Comparison of ENCODE assay signal across 17 mouse cellular contexts in genomic region chr3:101411626-101412025, GRCm38 (mm10). TPM values are rescaled to one million over a fixed set of nuclear protein-coding genes. Genes with fewer than 3 reads are reported as not detected.
DNase-seq lines count a peak whose midpoint lies in the region; ATAC-seq and TF ChIP-seq lines count a peak whose summit lies in the region.
"Had no signal": no experiment of that assay in that cellular context is flagged by ENCODE, and none has a peak within 500 bp of the region (broad histone marks: within the 10 kb centered on the region; RNA-seq: fewer than 3 reads in every experiment).

No protein-coding gene starts in this region.

- no peak overlapping the region for H3K9ac ChIP-seq in heart, embryonic 12.5 days
- no peak overlapping the region for H3K9ac ChIP-seq in heart, adult 2 months (ENCODE audit: low read depth, low read length)
- H3K9ac ChIP-seq in kidney, embryonic 15.5 days: no peak overlapping the region
- 0 out of 2 replicates have a peak overlapping the region, but pooled peaks have one; percentile 51 for H3K9ac ChIP-seq in ES-Bruce4 (ENCODE audit: low read depth, poor library complexity, severe bottlenecking)
- H3K9ac ChIP-seq in limb, embryonic 12.5 days (replicated peaks): no peak overlapping the region
- H3K9ac ChIP-seq in forebrain, embryonic 15.5 days (replicated peaks): no peak overlapping the region
- H3K9ac ChIP-seq: forebrain, embryonic 12.5 days; hindbrain, embryonic 15.5 days had no signal

- H3K4me1 ChIP-seq in heart, embryonic 12.5 days (replicated peaks): peaks cover 87% of the 10 kb centered on the region
- peaks cover 2% of the 10 kb centered on the region; the same call in 1 of the 2 replicates for H3K4me1 ChIP-seq in heart, adult 2 months (ENCODE audit: control insufficient read depth, insufficient read depth, low read length)
- peaks cover 53% of the 10 kb centered on the region for H3K4me1 ChIP-seq in kidney, embryonic 15.5 days
- peaks cover 18% of the 10 kb centered on the region for H3K4me1 ChIP-seq in ES-Bruce4 (ENCODE audit: control insufficient read depth, insufficient read depth, low read length)
- peaks cover 84% of the 10 kb centered on the region for H3K4me1 ChIP-seq in limb, embryonic 12.5 days (replicated peaks)
- peaks cover 36% of the 10 kb centered on the region for H3K4me1 ChIP-seq in forebrain, embryonic 15.5 days

- H3K4me2 ChIP-seq in heart, embryonic 12.5 days: no peak overlapping the region
- H3K4me2 ChIP-seq in kidney, embryonic 15.5 days: no peak overlapping the region
- H3K4me2 ChIP-seq in limb, embryonic 12.5 days: no peak overlapping the region
- H3K4me2 ChIP-seq in forebrain, embryonic 15.5 days (replicated peaks): no peak overlapping the region
- H3K4me2 ChIP-seq: forebrain, embryonic 12.5 days; hindbrain, embryonic 15.5 days had no signal

- H3K27me3 ChIP-seq in heart, embryonic 12.5 days (replicated peaks): no peaks in the 10 kb centered on the region
- H3K27me3 ChIP-seq in heart, adult 2 months (ENCODE audit: control insufficient read depth, insufficient read depth, low read length): no peaks in the 10 kb centered on the region
- no peaks in the 10 kb centered on the region for H3K27me3 ChIP-seq in kidney, embryonic 15.5 days
- H3K27me3 ChIP-seq in ES-Bruce4 (ENCODE audit: control insufficient read depth, insufficient read depth, low read length, poor library complexity, severe bottlenecking): no peaks in the 10 kb centered on the region
- no peaks in the 10 kb centered on the region for H3K27me3 ChIP-seq in limb, embryonic 12.5 days
- no peaks in the 10 kb centered on the region for H3K27me3 ChIP-seq in forebrain, embryonic 15.5 days
- H3K27me3 ChIP-seq: forebrain, embryonic 12.5 days; hindbrain, embryonic 15.5 days had no signal

- WGBS in heart, embryonic 12.5 days: 63% methylated on average over 3 of the region's 3 CpGs
- 74% methylated on average over 3 of the region's 3 CpGs for WGBS in heart, adult 2 months
- 84% methylated on average over 3 of the region's 3 CpGs for WGBS in kidney, embryonic 15.5 days
- 74% methylated on average over 3 of the region's 3 CpGs for WGBS in limb, embryonic 12.5 days
- WGBS in forebrain, embryonic 15.5 days: 86% methylated on average over 3 of the region's 3 CpGs

- no peaks in the 10 kb centered on the region for H3K36me3 ChIP-seq in heart, embryonic 12.5 days
- no peaks in the 10 kb centered on the region for H3K36me3 ChIP-seq in heart, adult 2 months (ENCODE audit: control insufficient read depth, insufficient read depth, low read length)
- no peaks in the 10 kb centered on the region for H3K36me3 ChIP-seq in kidney, embryonic 15.5 days
- no peaks in the 10 kb centered on the region for H3K36me3 ChIP-seq in ES-Bruce4 (ENCODE audit: control insufficient read depth, insufficient read depth, low read length, poor library complexity, severe bottlenecking)
- H3K36me3 ChIP-seq in limb, embryonic 12.5 days: no peaks in the 10 kb centered on the region
- no peaks in the 10 kb centered on the region for H3K36me3 ChIP-seq in forebrain, embryonic 15.5 days
- H3K36me3 ChIP-seq: forebrain, embryonic 12.5 days; hindbrain, embryonic 15.5 days had no signal

- TF ChIP-seq EP300 in heart, adult 2 months (IDR thresholded peaks at IDR 0.05; ENCODE audit: insufficient read depth, low read depth, low read length): no peak
- 0 out of 2 replicates have a peak, but pooled peaks have one; percentile 16 for TF ChIP-seq EP300 in ES-Bruce4 (IDR thresholded peaks at IDR 0.05; ENCODE audit: insufficient read depth, low read depth, low read length)

- H3K79me2 ChIP-seq in heart, adult 2 months (replicated peaks; ENCODE audit: control insufficient read depth, insufficient read depth, low read length): no peaks in the 10 kb centered on the region

- TF ChIP-seq CTCF in heart, adult 2 months (IDR thresholded peaks at IDR 0.05): no peak
- TF ChIP-seq CTCF in ES-Bruce4 (IDR thresholded peaks at IDR 0.05; ENCODE audit: low read depth, low read length): no peak

- TF ChIP-seq POLR2A in heart, adult 2 months (IDR thresholded peaks at IDR 0.05; ENCODE audit: insufficient read depth, low read depth, low read length): no peak
- TF ChIP-seq POLR2A in ES-Bruce4 (IDR thresholded peaks at IDR 0.05; ENCODE audit: insufficient read depth, low read length): no peak

- peak overlapping the region; percentile 74 for H3K27ac ChIP-seq in heart, embryonic 12.5 days (ENCODE audit: poor library complexity, severe bottlenecking)
- no peak overlapping the region for H3K27ac ChIP-seq in heart, adult 2 months
- no peak overlapping the region for H3K27ac ChIP-seq in kidney, embryonic 15.5 days
- peak overlapping the region; percentile 97 for H3K27ac ChIP-seq in ES-Bruce4 (ENCODE audit: insufficient read depth, low read length)
- peak overlapping the region; percentile 18; the same call in 1 of the 2 replicates for H3K27ac ChIP-seq in limb, embryonic 12.5 days
- no peak overlapping the region for H3K27ac ChIP-seq in forebrain, embryonic 15.5 days (replicated peaks)
- H3K27ac ChIP-seq: forebrain, embryonic 12.5 days; hindbrain, embryonic 15.5 days; left cerebral cortex, adult 2 months had no signal

- ATAC-seq in heart, embryonic 12.5 days (ENCODE audit: insufficient number of reproducible peaks, low FRiP score): no peak
- 0 out of 2 replicates have a peak, but pooled peaks have one; percentile 35 for ATAC-seq in kidney, embryonic 15.5 days (replicated peaks; ENCODE audit: low FRiP score)
- ATAC-seq in limb, embryonic 12.5 days (ENCODE audit: insufficient number of reproducible peaks, insufficient read depth, low FRiP score, low TSS enrichment, low read depth): no peak
- no peak for ATAC-seq in erythroblast, adult 5-6 weeks (replicated peaks; ENCODE audit: low FRiP score, poor library complexity, severe bottlenecking)
- ATAC-seq in forebrain, embryonic 15.5 days (replicated peaks): no peak

- DNase-seq in heart, adult 2 months: no peak
- DNase-seq in kidney, adult 8-10 months: no peak
- DNase-seq: adrenal gland, postnatal 14 days; cerebellum, adult 8-10 months; kidney, adult 2 months; retina, postnatal 1 day; thymus, postnatal 36 days had no signal

- intact Hi-C loops in heart, adult 2 months (cut with DNase I): no loop called here

- no peaks in the 10 kb centered on the region for H3K9me3 ChIP-seq in heart, embryonic 12.5 days (replicated peaks)
- H3K9me3 ChIP-seq in kidney, embryonic 15.5 days (replicated peaks): no peaks in the 10 kb centered on the region
- H3K9me3 ChIP-seq in ES-Bruce4 (replicated peaks; ENCODE audit: control insufficient read depth, insufficient read depth, low read length, poor library complexity, severe bottlenecking): no peaks in the 10 kb centered on the region
- H3K9me3 ChIP-seq in limb, embryonic 12.5 days: no peaks in the 10 kb centered on the region
- no peaks in the 10 kb centered on the region for H3K9me3 ChIP-seq in forebrain, embryonic 15.5 days
- H3K9me3 ChIP-seq: forebrain, embryonic 12.5 days; hindbrain, embryonic 15.5 days had no signal

- H3K4me3 ChIP-seq in heart, embryonic 12.5 days: no peak overlapping the region
- no peak overlapping the region for H3K4me3 ChIP-seq in heart, adult 2 months
- no peak overlapping the region for H3K4me3 ChIP-seq in kidney, embryonic 15.5 days (replicated peaks)
- H3K4me3 ChIP-seq in ES-Bruce4 (ENCODE audit: low read depth, low read length): 0 out of 2 replicates have a peak overlapping the region, but pooled peaks have one; percentile 6
- no peak overlapping the region for H3K4me3 ChIP-seq in limb, embryonic 12.5 days (replicated peaks)
- no peak overlapping the region for H3K4me3 ChIP-seq in forebrain, embryonic 15.5 days
- H3K4me3 ChIP-seq: forebrain, embryonic 12.5 days; hindbrain, embryonic 15.5 days; left cerebral cortex, adult 2 months had no signal

RNA-seq across cellular contexts. Expression of gene Igsf3, which starts 34.7 kb away (rescaled TPM):
- 46.6 and 46.8 TPM in 2 replicates for polyA plus RNA-seq in heart, embryonic 12.5 days (2016; fragmentation: Nextera tagmentation; extraction: Ambion mirVana)
- total RNA-seq in heart, adult 2 months (2021): 10 to 100 TPM; 11.4 to 11.8 TPM
- polyA plus RNA-seq in heart, adult 2 months (2012; rRNA removed): 3.9 and 6.8 TPM in 2 replicates
- 24.3 and 25.4 TPM in 2 replicates for polyA plus RNA-seq in kidney, embryonic 15.5 days (2015; fragmentation: Nextera tagmentation; extraction: Ambion mirVana)
- polyA plus RNA-seq in ES-Bruce4 (2011; ENCODE audit: insufficient read depth, insufficient read length, low read depth, missing spikeins): 29.1 and 30.5 TPM in 2 replicates
- polyA plus RNA-seq in limb, embryonic 12.5 days (2016; fragmentation: Nextera tagmentation; extraction: Ambion mirVana): 95.2 and 104 TPM in 2 replicates
- 0.84 and 0.96 TPM in 2 replicates for total RNA-seq in erythroblast, adult 5-6 weeks (2015; ENCODE audit: low replicate concordance)
- total RNA-seq in erythroblast, adult 5-6 weeks (2017; ENCODE audit: low replicate concordance): 1.4 and 2.8 TPM in 2 replicates
- 87.3 and 95.0 TPM in 2 replicates for polyA plus RNA-seq in forebrain, embryonic 15.5 days (2015; fragmentation: Nextera tagmentation; extraction: Ambion mirVana)
- total RNA-seq: MEL had no signal

Comparison
In these comparisons a context has a peak if more than half of its experiments do, and no peak if none do; other contexts are left out.
1. H3K27ac ChIP-seq: peak in heart, embryonic 12.5 days (single experiment), ES-Bruce4 (single experiment) and limb, embryonic 12.5 days (single experiment); none in heart, adult 2 months (single experiment), kidney, embryonic 15.5 days (single experiment) and forebrain, embryonic 15.5 days (single experiment).